Mouse (Mus musculus): Measurements from ENCODE around the gene Cldn14.

The Cldn14 gene

GRCm38 (mm10) chr16:93942796-93943502 is 65.7 kb downstream of the Cldn14 start:
- DNase-seq, result no peak

DNA sequence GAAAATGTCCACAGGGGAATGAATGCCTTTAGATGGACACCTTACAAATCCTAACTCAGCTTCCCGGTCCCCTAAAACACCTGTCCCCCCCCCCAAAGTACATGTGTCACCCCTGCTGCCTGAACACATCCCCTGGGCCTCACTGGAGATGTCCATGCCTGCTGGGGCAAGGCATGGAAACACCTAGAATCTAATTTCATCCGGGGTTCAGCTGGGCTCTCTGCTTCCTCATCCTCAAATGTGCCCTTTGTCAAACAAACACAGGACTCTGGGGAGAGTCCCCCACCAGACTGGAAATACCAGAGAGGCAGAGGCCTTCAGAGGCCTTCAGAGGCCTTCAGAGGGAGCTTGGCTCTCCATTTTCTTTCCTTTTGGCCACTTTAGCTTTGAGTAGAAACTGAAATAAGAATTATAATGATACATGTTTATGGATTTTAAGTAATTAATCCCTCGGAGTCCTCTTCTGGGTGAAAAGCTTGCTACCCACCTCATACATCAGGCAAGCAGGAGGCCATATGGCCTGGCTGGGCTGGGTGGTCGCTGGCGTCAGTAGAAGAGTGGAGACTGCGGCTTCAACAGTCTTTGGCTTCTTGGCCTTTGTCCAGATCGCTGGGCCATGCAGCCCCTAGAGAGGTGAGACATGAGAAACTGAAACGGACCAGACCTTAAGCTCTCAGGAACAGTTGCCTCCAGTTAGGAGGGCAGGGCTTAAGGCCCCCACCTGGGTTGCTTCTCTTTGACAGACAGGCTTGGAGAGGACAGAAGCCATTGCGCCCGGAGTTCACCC is 66.7 kb downstream of the Cldn14 start:
- no peak for DNase-seq

DNA sequence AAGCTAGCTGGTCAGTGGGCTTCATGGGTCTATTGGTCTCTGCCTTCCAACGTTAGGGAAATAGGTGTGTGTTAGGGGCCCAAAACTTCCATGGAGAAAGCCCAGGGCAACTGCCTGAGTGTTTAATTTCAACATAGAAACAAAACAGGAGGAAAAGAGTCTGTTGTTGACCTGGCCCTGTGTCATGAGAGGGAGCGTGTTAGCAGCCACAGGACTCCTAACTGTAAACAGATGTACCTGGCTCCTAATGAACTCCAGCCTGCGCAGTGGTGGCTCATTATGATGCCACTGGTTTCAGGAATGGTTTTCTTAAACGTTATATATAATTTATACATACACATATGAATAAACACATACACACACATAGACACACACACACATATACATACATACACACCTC is 68.7 kb downstream of the Cldn14 start:
- DNase-seq, result peak; percentile 43

DNA sequence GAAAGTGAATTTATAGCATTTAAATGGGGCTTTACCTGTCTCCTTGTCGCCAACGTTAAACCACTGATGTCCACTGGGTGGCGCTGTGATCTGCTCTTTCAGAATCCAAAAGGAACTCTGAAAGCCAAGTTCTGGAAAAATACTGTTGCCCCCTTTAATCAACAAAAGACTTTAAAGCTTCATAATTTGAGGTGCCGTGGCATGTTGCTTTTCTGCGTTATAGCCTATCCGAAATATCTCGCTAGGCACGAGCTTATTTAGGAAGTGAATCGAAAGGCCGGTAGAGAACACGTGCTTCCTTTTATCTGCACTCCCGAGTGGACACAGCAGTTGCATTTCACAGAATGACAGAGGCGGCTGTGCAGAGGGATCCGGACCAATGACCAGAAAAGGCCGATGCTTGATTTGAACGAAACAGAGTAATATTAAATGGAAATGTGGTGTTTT is 70.2 kb downstream of the Cldn14 start:
- DNase-seq, result peak; percentile 86

- no peak for DNase-seq
These were observed 73.6 kb downstream of the Cldn14 start for GRCm38 (mm10) chr16:93935009-93935408.

DNA sequence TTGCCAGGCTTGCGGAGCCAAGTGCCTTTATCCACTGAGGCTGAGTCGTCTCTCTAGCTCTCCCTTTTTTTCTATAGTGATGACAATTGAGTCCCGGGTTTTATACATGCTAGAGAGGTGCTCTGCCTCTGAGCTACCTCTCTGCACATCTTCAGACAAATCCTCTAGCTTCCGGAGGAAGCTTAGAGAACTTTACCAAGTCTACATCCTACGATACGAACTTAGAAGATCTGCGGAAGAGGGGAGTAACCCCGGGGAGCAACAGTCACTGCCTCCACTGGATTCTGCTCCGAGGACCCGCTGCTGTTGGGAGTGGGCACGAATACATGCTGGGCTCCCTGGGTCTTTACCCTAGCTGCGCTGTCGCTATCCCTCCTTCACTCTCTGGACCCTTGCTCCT is 74.0 kb downstream of the Cldn14 start:
- DNase-seq, result no peak

- peak; percentile 37 for DNase-seq
These were observed 76.2 kb downstream of the Cldn14 start for GRCm38 (mm10) chr16:93932185-93933168.

- no peak for DNase-seq
These were observed 79.1 kb downstream of the Cldn14 start for GRCm38 (mm10) chr16:93929370-93930032.

- no peak for DNase-seq
These were observed 82.9 kb downstream of the Cldn14 start for GRCm38 (mm10) chr16:93925684-93926247.

- DNase-seq, result no peak
These were observed 84.8 kb downstream of the Cldn14 start for GRCm38 (mm10) chr16:93923788-93924187.

GRCm38 (mm10) chr16:93922835-93923389 is 85.7 kb downstream of the Cldn14 start:
- DNase-seq, result no peak

GRCm38 (mm10) chr16:93920673-93921072 is 88.0 kb downstream of the Cldn14 start:
- no peak for DNase-seq

GRCm38 (mm10) chr16:93919189-93919588 is 89.4 kb downstream of the Cldn14 start:
- DNase-seq, result no peak

- DNase-seq, result no peak
These were observed 90.0 kb downstream of the Cldn14 start for GRCm38 (mm10) chr16:93918679-93919060.

DNA sequence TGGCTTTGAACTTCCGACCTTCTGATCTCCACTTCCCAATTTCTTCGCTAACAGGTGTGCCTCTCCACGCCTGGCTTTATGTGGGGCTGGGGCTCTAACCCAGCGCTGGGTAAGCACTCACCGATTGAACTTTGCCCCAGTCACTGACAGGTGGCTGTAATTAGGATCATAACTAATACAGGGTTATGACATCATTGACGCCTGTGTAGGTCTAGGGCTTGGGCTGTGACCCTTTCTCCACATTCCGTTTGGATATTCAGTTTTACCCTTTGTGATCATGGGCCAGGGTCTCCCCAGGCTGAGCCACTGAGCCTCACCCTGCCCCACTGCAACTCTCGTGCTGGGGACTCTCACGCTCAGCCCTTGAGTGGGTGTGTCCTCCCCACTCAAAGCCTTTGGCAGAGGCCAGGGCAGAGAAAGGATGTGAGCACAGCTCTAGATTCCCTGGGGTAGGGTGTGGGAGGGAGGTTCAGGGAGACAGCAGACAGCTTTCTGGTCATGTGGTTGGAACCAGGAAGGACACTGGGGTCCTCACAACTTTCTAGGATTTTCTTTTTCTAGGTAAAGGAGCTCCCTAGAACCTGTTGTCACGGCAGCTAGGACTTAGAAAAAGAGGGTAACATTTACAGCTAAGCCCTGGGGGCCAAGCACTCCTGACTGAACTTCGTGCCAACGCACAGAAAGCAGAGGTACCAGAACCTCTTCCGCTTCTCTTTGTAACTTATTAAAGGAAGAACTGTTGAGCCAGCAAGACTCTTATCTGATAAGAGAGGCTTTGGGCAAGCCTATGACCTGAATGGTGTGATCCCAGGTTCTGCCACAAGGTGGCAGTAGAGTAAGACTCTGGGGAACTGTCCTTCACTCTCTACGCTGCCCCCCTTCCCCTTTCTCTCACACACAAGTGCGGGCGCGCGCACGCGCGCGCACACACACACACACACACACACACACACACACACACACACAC is 90.6 kb downstream of the Cldn14 start:
- peak; percentile 88 for DNase-seq

- DNase-seq, result peak; percentile 60
These were observed 93.2 kb downstream of the Cldn14 start for GRCm38 (mm10) chr16:93915338-93915849.

DNA sequence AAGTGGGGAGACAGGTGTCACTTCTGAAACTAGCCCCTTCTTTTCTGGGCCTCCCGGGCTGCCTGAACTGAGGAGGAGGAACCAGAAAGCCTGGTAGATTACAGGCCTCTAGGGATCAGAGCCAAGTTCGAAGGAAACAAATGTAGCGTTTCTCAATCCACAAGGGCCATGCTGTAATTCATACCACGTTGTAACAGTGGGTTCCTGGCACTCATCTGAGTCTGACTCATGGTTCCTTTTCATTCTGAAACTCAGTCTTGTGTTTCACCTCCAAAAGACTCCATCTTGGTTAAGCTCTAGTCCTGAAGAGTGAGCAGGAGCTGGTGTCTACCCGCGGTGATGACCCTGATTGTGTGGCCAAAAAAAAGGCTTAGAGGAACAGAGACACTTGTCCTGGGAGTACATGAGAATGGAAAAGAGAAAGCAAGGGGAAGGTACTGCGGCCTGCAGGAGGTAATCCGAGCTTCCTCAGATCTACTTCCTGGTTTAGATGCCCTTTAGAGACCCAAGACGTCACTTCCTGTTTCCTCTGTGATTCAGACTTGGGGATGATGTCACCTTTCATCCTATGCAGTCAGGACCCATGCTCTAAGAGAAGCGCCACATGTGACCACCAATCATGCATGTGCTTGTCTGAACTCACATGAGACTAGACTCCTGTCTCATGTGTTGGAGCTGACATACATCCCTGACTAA is 94.6 kb downstream of the Cldn14 start:
- DNase-seq, result no peak

DNA sequence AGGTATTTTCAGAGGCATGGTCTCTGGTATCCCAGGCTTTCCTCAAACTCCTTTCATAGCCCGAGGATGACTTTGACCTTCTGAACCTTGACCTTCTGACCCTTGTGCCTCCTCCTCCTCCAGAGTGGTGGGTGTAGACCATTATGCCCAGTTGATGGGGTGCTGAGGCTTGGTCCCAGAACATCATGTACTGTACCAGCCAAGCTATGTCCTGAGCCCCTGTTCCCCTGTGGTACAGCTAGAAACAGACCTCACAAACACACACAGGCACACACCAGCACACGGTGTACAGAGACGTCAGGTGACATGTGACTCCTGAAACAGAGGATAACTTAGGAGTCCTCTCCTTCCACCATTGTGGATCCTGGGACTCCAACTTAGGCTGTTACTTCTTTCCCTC is 95.8 kb downstream of the Cldn14 start:
- DNase-seq, result no peak

GRCm38 (mm10) chr16:93912158-93912557 is 96.5 kb downstream of the Cldn14 start:
- no peak for DNase-seq

Data from embryo, embryonic 11 days (tissue).